9 mouse cellular contexts compared by ENCODE assay signal in the genomic region with DNA sequence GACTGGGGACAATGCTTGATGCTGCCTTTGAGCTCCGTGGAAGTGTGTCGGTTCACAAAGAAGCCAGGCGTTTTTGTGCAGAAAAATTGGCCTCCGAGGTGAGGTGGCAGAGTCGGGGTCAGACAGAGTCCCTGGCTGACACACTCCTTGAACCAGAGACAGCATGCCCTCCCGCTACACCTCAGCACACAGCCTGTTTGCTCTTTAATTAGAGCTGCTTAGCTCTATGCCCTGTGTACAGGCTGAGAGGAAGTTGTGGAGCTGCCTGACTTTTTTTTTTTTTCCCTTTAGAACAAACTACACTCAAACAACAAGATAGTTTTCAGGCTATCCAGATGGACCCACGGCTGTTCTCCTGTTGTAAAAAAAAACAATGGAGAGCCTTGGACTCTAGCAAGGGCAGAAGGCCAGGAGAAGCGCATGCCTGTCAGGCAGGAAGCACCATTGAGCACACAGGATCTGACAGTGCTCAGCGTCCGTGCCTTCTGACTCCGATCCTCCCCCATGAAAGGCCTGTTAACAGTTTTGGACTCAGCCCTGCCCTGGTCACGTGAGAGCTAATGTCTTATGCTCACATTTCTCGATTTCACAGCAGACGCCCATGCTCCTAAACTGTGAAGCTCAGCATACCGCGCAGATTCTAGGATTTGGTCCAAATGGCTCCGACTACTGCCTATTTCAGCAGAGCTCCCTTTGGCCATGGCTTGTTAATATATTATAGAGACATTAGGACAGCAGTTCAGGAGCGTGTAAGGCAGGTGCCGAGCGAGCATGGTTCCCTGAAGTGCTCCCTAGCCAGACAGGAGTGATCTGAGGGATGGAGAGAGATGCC. TPM values are rescaled to one million over a fixed set of nuclear protein-coding genes. Genes with fewer than 3 reads are reported as not detected.
DNase-seq lines count a peak whose midpoint lies in the region; ATAC-seq lines count a peak whose summit lies in the region.
"Had no signal": no experiment of that assay in that cellular context is flagged by ENCODE, and none has a peak within 500 bp of the region (broad histone marks: within the 10 kb centered on the region; RNA-seq: fewer than 3 reads in every experiment).

No protein-coding gene starts in this region.

- H3K4me1 ChIP-seq in heart, embryonic 12.5 days (replicated peaks): peaks cover 10% of the 10 kb centered on the region

- no peaks in the 10 kb centered on the region for H3K27me3 ChIP-seq in heart, embryonic 12.5 days (replicated peaks)
- H3K27me3 ChIP-seq: CH12.LX had no signal

- H3K4me2 ChIP-seq in heart, embryonic 12.5 days: no peak overlapping the region

- H3K27ac ChIP-seq in heart, embryonic 12.5 days (ENCODE audit: poor library complexity, severe bottlenecking): no peak overlapping the region

- DNase-seq in heart, adult 18-20 months: peak; percentile 58 to 69
- peak; percentile 83 to 90 for DNase-seq in cerebellum, postnatal 10 days
- peak; percentile 63 for DNase-seq in gastrocnemius, postnatal 25 days
- peak; percentile 83 to 93 for DNase-seq in kidney, postnatal 25 days
- peak; percentile 61 for DNase-seq in lung, postnatal 10 days
- DNase-seq in right cerebral cortex, postnatal 4 days: peak; percentile 26

- WGBS in heart, embryonic 12.5 days: 73% methylated on average over 20 of the region's 20 CpGs

- H3K4me3 ChIP-seq in heart, embryonic 12.5 days: no peak overlapping the region

- H3K9me3 ChIP-seq in heart, embryonic 12.5 days (replicated peaks): no peaks in the 10 kb centered on the region

- ATAC-seq in heart, embryonic 12.5 days (ENCODE audit: insufficient number of reproducible peaks, low FRiP score): no peak
- no peak for ATAC-seq in CD4-positive, CD25-positive, alpha-beta regulatory T cell, adult 4 months

- H3K36me3 ChIP-seq in heart, embryonic 12.5 days: no peaks in the 10 kb centered on the region

- no peak overlapping the region for H3K9ac ChIP-seq in heart, embryonic 12.5 days

RNA-seq across cellular contexts. Expression of gene Nmnat3, which starts 42.3 kb away (rescaled TPM):
- total RNA-seq in heart, adult 18-20 months (2021): 10 to 100 TPM; 19.5 to 19.6 TPM
- 9.4 and 10.0 TPM in 2 replicates for polyA plus RNA-seq in heart, embryonic 12.5 days (2016; fragmentation: Nextera tagmentation; extraction: Ambion mirVana)
- 10 to 100 TPM; 12.1 to 12.9 TPM for total RNA-seq in gastrocnemius, postnatal 25 days (2021)
- 10 to 100 TPM; 15.7 to 27.0 TPM for polyA plus RNA-seq in CD4-positive, CD25-positive, alpha-beta regulatory T cell, adult 4 months (2017; shearing (Covaris generic))

Comparison
In these comparisons a context has a peak if more than half of its experiments do, and no peak if none do; other contexts are left out.
1. DNase-seq: peak in every context shown above with its lines; median percentile 88 in kidney, postnatal 25 days; 86 in cerebellum, postnatal 10 days; 64 in heart, adult 18-20 months; 63 in gastrocnemius, postnatal 25 days; 61 in lung, postnatal 10 days; 26 in right cerebral cortex, postnatal 4 days.